Mouse (Mus musculus): ENCODE data around the gene Cd6. TPM values are rescaled to one million over a fixed set of nuclear protein-coding genes. Genes with fewer than 3 reads are reported as not detected.

Gene Cd6
- total and polyA plus RNA-seq, 3 experiments: not detected

DNA sequence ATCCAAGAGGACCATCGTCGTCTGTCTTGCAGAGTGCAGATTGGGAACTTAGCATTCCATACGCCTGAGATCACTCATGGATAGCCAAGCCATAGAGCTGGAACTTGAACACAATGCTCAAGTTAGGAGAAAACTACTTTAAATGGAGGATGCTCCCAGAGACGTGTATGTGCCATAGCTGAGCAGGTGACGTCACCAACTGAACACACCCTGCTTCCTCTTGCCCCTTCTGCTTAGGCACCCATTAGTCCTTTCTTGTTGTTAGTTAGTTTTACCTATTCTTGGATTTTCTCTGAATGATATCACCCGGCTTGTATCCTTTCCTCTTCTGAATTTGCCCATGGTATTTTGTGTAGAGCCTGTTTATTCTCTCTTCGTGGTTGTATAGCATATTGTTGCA is 82.7 kb downstream of the Cd6 start:
- TF ChIP-seq MEF2A (IDR thresholded peaks at IDR 0.05; ENCODE audit: extremely low read depth, insufficient replicate concordance, low read depth, low read length, poor library complexity, severe bottlenecking) (no peak), CHD1 (IDR thresholded peaks at IDR 0.05; ENCODE audit: low read depth, low read length) (no peak), UBTF (IDR thresholded peaks at IDR 0.05; ENCODE audit: borderline replicate concordance, insufficient read depth, low read depth, low read length) (no peak), BHLHE40 (IDR thresholded peaks at IDR 0.05; ENCODE audit: borderline replicate concordance, low read depth, low read length) (no peak), TCF12 (IDR thresholded peaks at IDR 0.05; ENCODE audit: low read depth, low read length) (no peak), NELFE (IDR thresholded peaks at IDR 0.05; ENCODE audit: low read depth, low read length) (no peak), MXI1 (IDR thresholded peaks at IDR 0.05; ENCODE audit: low read depth, low read length) (no peak), JUND (IDR thresholded peaks at IDR 0.05; ENCODE audit: low read depth, low read length) (no peak), MYC (IDR thresholded peaks at IDR 0.05; ENCODE audit: low read depth, low read length) (no peak), TAL1 (IDR thresholded peaks at IDR 0.05; ENCODE audit: low read length) (no peak), MYB (IDR thresholded peaks at IDR 0.05; ENCODE audit: low read depth, low read length) (no peak), EP300 (IDR thresholded peaks at IDR 0.05; ENCODE audit: low read depth in 1 of 2, low read length in 2 of 2) (no peak), CHD2 (IDR thresholded peaks at IDR 0.05; ENCODE audit: low read length) (no peak), ZC3H11A (IDR thresholded peaks at IDR 0.05; ENCODE audit: low read depth, low read length) (no peak), POLR2AphosphoS2 (IDR thresholded peaks at IDR 0.05; ENCODE audit: low read length) (no peak), ELF1 (IDR thresholded peaks at IDR 0.05; ENCODE audit: low read depth, low read length) (no peak), KAT2A (conservative IDR thresholded peaks at IDR 0.05; ENCODE audit: low read depth, low read length) (no peak)
- H3K4me1 ChIP-seq (ENCODE audit: control insufficient read depth in 1 of 2, insufficient read depth in 2 of 2, low read length in 2 of 2): no peaks in the 10 kb centered on the region
- no peak overlapping the region for H3K9ac ChIP-seq (ENCODE audit: control insufficient read depth, low read depth, low read length, poor library complexity, severe bottlenecking)
- H3K9me3 ChIP-seq (replicated peaks; ENCODE audit: insufficient read depth, low read length): no peaks in the 10 kb centered on the region
- no peaks in the 10 kb centered on the region for H3K36me3 ChIP-seq (ENCODE audit: control insufficient read depth in 1 of 2, insufficient read depth in 2 of 2, low read length in 2 of 2)
- H3K27ac ChIP-seq (ENCODE audit: control insufficient read depth, low read depth, low read length): no peak overlapping the region
- peaks cover 2 to 5% of the 10 kb centered on the region in 2 experiments; a peak in 3 of 4 replicates for H3K27me3 ChIP-seq (ENCODE audit: control insufficient read depth in 1 of 2, insufficient read depth in 2 of 2, low read length in 2 of 2)
- no peaks in the 10 kb centered on the region for H3K79me2 ChIP-seq (ENCODE audit: control insufficient read depth, insufficient read depth, low read length, poor library complexity)
- no peak overlapping the region for H3K4me3 ChIP-seq (ENCODE audit: control insufficient read depth in 1 of 2, insufficient read depth in 1 of 2, low read depth in 2 of 2, low read length in 2 of 2)
- DNase-seq (ENCODE audit: low read depth, low spot score): no peak

DNA sequence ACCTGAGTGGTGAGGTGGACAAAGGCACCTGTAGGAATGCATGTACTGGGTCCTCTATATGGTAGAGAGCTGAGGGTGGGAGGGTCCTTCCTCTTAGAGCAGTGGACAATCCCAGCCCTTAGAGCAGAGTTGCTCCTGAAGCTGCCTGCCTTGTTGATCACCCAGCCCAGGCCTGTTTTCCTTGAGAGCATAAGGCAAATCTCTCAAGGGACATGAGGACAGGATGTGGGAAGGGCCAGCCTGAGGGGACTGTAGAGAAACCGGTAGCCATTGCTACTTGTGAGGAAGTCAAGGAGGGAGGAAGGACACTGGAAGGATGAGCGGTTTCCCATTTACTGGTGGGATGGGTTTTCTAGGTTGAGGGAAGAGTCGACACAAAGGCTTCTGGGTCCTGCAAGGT is 87.3 kb downstream of the Cd6 start:
- Histone ChIP-seq H3K4me3 (ENCODE audit: control insufficient read depth in 1 of 2, insufficient read depth in 1 of 2, low read depth in 2 of 2, low read length in 2 of 2) (no peak overlapping the region), H3K9ac (ENCODE audit: control insufficient read depth, low read depth, low read length, poor library complexity, severe bottlenecking) (no peak overlapping the region), H3K79me2 (ENCODE audit: control insufficient read depth, insufficient read depth, low read length, poor library complexity) (no peaks in the 10 kb centered on the region), H3K36me3 (ENCODE audit: control insufficient read depth in 1 of 2, insufficient read depth in 2 of 2, low read length in 2 of 2) (no peaks in the 10 kb centered on the region), H3K27me3 (ENCODE audit: control insufficient read depth in 1 of 2, insufficient read depth in 2 of 2, low read length in 2 of 2) (peaks cover 2 to 4% of the 10 kb centered on the region in 2 experiments; a peak in 3 of 4 replicates), H3K4me1 (ENCODE audit: control insufficient read depth in 1 of 2, insufficient read depth in 2 of 2, low read length in 2 of 2) (no peaks in the 10 kb centered on the region), H3K27ac (ENCODE audit: control insufficient read depth, low read depth, low read length) (no peak overlapping the region), H3K9me3 (replicated peaks; ENCODE audit: insufficient read depth, low read length) (no peaks in the 10 kb centered on the region)
- no peak for DNase-seq (ENCODE audit: low read depth, low spot score)
- no peak for TF ChIP-seq RAD21 (IDR thresholded peaks at IDR 0.05; ENCODE audit: low read depth, low read length)
- TF ChIP-seq USF2 (IDR thresholded peaks at IDR 0.05; ENCODE audit: borderline replicate concordance in 1 of 2, insufficient read depth in 1 of 2, low read depth in 1 of 2, low read length in 2 of 2): no peak
- no peak for TF ChIP-seq MAFK (IDR thresholded peaks at IDR 0.05; ENCODE audit: borderline replicate concordance, low read depth, low read length)
